Mouse (Mus musculus) E14TG2a.4 (cell line): ENCODE measurements around the gene Fam229b.

ENCODE experiments used
- H3K27me3 ChIP-seq: 2 replicates; pipeline ENCODE4 v1.6.1; 2014; ENCODE audit warnings: low read length, control low read depth; ENCODE audit not compliant: insufficient read depth
- H3K36me3 ChIP-seq: 2 replicates; pipeline ENCODE4 v1.6.1; 2014; ENCODE audit warnings: low read length, control low read depth; ENCODE audit not compliant: insufficient read depth
- H3K4me1 ChIP-seq: replicated peaks from 2 replicates; pipeline ENCODE4 v1.6.1; 2014; ENCODE audit warnings: low read depth, low read length, control low read depth
- H3K4me3 ChIP-seq: replicated peaks from 2 replicates; pipeline ENCODE4 v1.5.1; 2014; ENCODE audit warnings: mild to moderate bottlenecking, low read length
- H3K9me3 ChIP-seq: 2 replicates; pipeline ENCODE4 v1.6.1; 2014; ENCODE audit warnings: low read length, control low read depth
- CTCF ChIP-seq: conservative IDR thresholded peaks from 2 replicates; pipeline ENCODE4 v1.5.1; 2014; ENCODE audit warnings: low read length
- NANOG ChIP-seq: IDR thresholded peaks from 2 replicates; pipeline ENCODE4 v1.6.1; 2014; ENCODE audit warnings: borderline replicate concordance, low read length, mixed read lengths
- POU5F1 ChIP-seq: IDR thresholded peaks from 2 replicates; pipeline ENCODE4 v1.6.1; 2014; ENCODE audit warnings: low read length, borderline replicate concordance

Fam229b gene

GRCm38 (mm10) chr10:39169642-39170041 is 35.9 kb upstream of the Fam229b start:
- no peaks in the 10 kb centered on the region for H3K36me3 ChIP-seq
- H3K4me1 ChIP-seq: peaks cover 34% of the 10 kb centered on the region
- TF ChIP-seq POU5F1 (no peak), CTCF (no peak)
- H3K27me3 ChIP-seq: peaks cover 36% of the 10 kb centered on the region
- no peaks in the 10 kb centered on the region for H3K9me3 ChIP-seq
- peak overlapping the region; percentile 32 for H3K4me3 ChIP-seq

GRCm38 (mm10) chr10:39167611-39168010 is 33.9 kb upstream of the Fam229b start:
- Histone ChIP-seq H3K4me1 (peaks cover 38% of the 10 kb centered on the region), H3K9me3 (no peaks in the 10 kb centered on the region), H3K4me3 (no peak overlapping the region), H3K36me3 (no peaks in the 10 kb centered on the region), H3K27me3 (peaks cover 28% of the 10 kb centered on the region)
- TF ChIP-seq POU5F1 (no peak), CTCF (no peak), NANOG (no peak)

GRCm38 (mm10) chr10:39165632-39166115 is 32.0 kb upstream of the Fam229b start:
- Histone ChIP-seq H3K4me3 (no peak overlapping the region), H3K36me3 (no peaks in the 10 kb centered on the region), H3K4me1 (peaks cover 22% of the 10 kb centered on the region), H3K27me3 (peaks cover 26% of the 10 kb centered on the region), H3K9me3 (no peaks in the 10 kb centered on the region)
- no peak for TF ChIP-seq NANOG
- TF ChIP-seq CTCF: no peak
- TF ChIP-seq POU5F1: no peak

GRCm38 (mm10) chr10:39163694-39164093 is 30.0 kb upstream of the Fam229b start, which contains the start of gene Ccn6:
Gene Ccn6, minus strand, starts transcription at chr10:39163794.
- peaks cover 16% of the 10 kb centered on the region for H3K27me3 ChIP-seq
- H3K36me3 ChIP-seq: no peaks in the 10 kb centered on the region
- H3K4me3 ChIP-seq: no peak within 1 kb of the TSS
- H3K4me1 ChIP-seq: peaks cover 21% of the 10 kb centered on the region
- TF ChIP-seq POU5F1: no peak
- TF ChIP-seq NANOG: no peak
- no peak for TF ChIP-seq CTCF
- H3K9me3 ChIP-seq: no peaks in the 10 kb centered on the region

DNA sequence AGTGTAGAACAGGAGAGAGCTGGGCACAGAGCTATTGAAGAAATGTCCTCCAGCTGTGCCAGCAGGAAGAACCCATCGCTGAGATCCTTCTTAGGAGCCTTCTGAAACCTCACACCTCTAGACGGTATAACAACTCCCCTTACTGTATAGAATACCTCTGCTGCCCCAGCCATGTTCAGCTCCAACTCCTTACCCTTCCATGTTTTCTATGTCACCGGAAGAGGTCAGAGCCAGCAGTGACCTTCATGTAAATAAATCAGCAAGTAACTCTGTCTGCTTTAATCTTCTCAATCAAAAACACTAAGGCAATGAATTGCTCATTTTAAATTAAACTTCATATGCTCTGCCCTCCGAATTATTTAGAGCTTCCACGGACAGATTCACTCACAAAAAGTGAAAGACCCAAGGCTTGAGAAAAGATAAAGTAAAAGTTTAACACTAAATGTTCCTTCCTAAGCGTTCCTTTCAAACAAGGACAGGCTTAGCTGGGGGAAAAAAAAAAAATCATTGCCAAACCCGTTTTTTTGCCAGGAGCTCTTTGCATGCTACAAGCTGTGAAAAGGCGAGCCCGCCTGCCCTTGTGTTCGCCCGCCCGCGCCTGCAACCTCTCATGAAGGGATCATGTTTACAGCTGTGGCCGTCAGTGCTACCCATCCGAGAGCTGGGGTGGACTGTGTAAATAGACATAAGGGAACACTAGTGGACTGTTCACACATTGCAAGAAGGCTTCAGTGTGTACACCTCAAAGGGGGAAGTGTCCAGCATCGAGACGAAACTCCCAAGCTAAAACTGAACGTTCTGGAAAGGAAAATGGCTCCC is 29.2 kb upstream of the Fam229b start:
- no peak for TF ChIP-seq NANOG
- no peak for TF ChIP-seq POU5F1
- no peak for TF ChIP-seq CTCF
- peaks cover 11% of the 10 kb centered on the region for H3K27me3 ChIP-seq
- no peaks in the 10 kb centered on the region for H3K9me3 ChIP-seq
- no peaks in the 10 kb centered on the region for H3K36me3 ChIP-seq
- H3K4me3 ChIP-seq: no peak overlapping the region
- H3K4me1 ChIP-seq: peaks cover 28% of the 10 kb centered on the region

GRCm38 (mm10) chr10:39161406-39161805 is 27.7 kb upstream of the Fam229b start:
- H3K9me3 ChIP-seq: no peaks in the 10 kb centered on the region
- no peak overlapping the region for H3K4me3 ChIP-seq
- TF ChIP-seq CTCF (no peak), NANOG (no peak), POU5F1 (no peak)
- H3K27me3 ChIP-seq: peaks cover 2% of the 10 kb centered on the region; the same call in 1 of the 2 replicates
- H3K36me3 ChIP-seq: no peaks in the 10 kb centered on the region
- H3K4me1 ChIP-seq: peaks cover 28% of the 10 kb centered on the region

- Histone ChIP-seq H3K4me3 (peak overlapping the region; percentile 23; the same call in 1 of the 2 replicates), H3K9me3 (no peaks in the 10 kb centered on the region), H3K27me3 (no peaks in the 10 kb centered on the region), H3K4me1 (peaks cover 34% of the 10 kb centered on the region), H3K36me3 (no peaks in the 10 kb centered on the region)
- no peak for TF ChIP-seq POU5F1
- no peak for TF ChIP-seq NANOG
- peak; percentile 35 for TF ChIP-seq CTCF
These were observed 24.6 kb upstream of the Fam229b start for GRCm38 (mm10) chr10:39158306-39158705.

- H3K27me3 ChIP-seq: no peaks in the 10 kb centered on the region
- no peaks in the 10 kb centered on the region for H3K36me3 ChIP-seq
- no peak overlapping the region for H3K4me3 ChIP-seq
- no peak for TF ChIP-seq NANOG
- TF ChIP-seq CTCF: no peak
- no peak for TF ChIP-seq POU5F1
- H3K4me1 ChIP-seq: peaks cover 27% of the 10 kb centered on the region
- no peaks in the 10 kb centered on the region for H3K9me3 ChIP-seq
These were observed 23.6 kb upstream of the Fam229b start for GRCm38 (mm10) chr10:39157321-39157720.

- TF ChIP-seq CTCF: no peak
- TF ChIP-seq NANOG: no peak
- no peak for TF ChIP-seq POU5F1
- no peaks in the 10 kb centered on the region for H3K9me3 ChIP-seq
These were observed 23.0 kb upstream of the Fam229b start for GRCm38 (mm10) chr10:39156719-39157118.

More at GRCm38 (mm10) chr10:39156719-39157118, 23.0 kb upstream of the Fam229b start:
- Histone ChIP-seq H3K27me3 (no peaks in the 10 kb centered on the region), H3K4me1 (peaks cover 27% of the 10 kb centered on the region), H3K36me3 (no peaks in the 10 kb centered on the region), H3K4me3 (no peak overlapping the region)
